Mouse (Mus musculus): ENCODE measurements around the gene Obsl1. TPM values are rescaled to one million over a fixed set of nuclear protein-coding genes. Genes with fewer than 3 reads are reported as not detected.
A peak's percentile ranks its signal among the peaks of the same experiment; 100 is the strongest.

Obsl1 gene
- polyA plus RNA-seq, 1 experiment from 2014 or later: 107 TPM

GRCm38 (mm10) chr1:75455433-75455832 is 50.8 kb downstream of the Obsl1 start:
- Histone ChIP-seq H3K4me1 (peaks cover 68% of the 10 kb centered on the region), H3K4me3 (no peak overlapping the region), H3K36me3 (no peaks in the 10 kb centered on the region), H3K9me3 (no peaks in the 10 kb centered on the region), H3K27ac (no peak overlapping the region), H3K27me3 (ENCODE audit: insufficient read depth, poor library complexity, severe bottlenecking) (peaks cover 94% of the 10 kb centered on the region)
- 68% methylated on average over 3 of the region's 3 CpGs for WGBS
- no peak for DNase-seq (ENCODE audit: low spot score)

- WGBS: 68% methylated on average over 5 of the region's 5 CpGs
- H3K4me1 ChIP-seq: peaks cover 78% of the 10 kb centered on the region
- DNase-seq (ENCODE audit: low spot score): no peak
- H3K4me3 ChIP-seq: no peak overlapping the region
- H3K9me3 ChIP-seq: no peaks in the 10 kb centered on the region
- H3K27ac ChIP-seq: no peak overlapping the region
- no peaks in the 10 kb centered on the region for H3K36me3 ChIP-seq
- H3K27me3 ChIP-seq (ENCODE audit: insufficient read depth, poor library complexity, severe bottlenecking): peaks cover 97% of the 10 kb centered on the region
Measured at GRCm38 (mm10) chr1:75451900-75452299, 54.4 kb downstream of the Obsl1 start.

- Histone ChIP-seq H3K27ac (peak within 1 kb of the TSS; percentile 70), H3K4me1 (peaks cover 79% of the 10 kb centered on the region), H3K9me3 (no peaks in the 10 kb centered on the region), H3K4me3 (peak within 1 kb of the TSS; percentile 60), H3K36me3 (no peaks in the 10 kb centered on the region), H3K27me3 (ENCODE audit: insufficient read depth, poor library complexity, severe bottlenecking) (peaks cover 91% of the 10 kb centered on the region)
- WGBS: under 1% methylated on average over 35 of the region's 35 CpGs
- DNase-seq (ENCODE audit: low spot score): no peak
Measured at GRCm38 (mm10) chr1:75450314-75451005, 55.8 kb downstream of the Obsl1 start, which contains the start of gene Asic4. TSS of gene Asic4 (plus strand) at chr1:75450436.

- Histone ChIP-seq H3K36me3 (no peaks in the 10 kb centered on the region), H3K27ac (peak overlapping the region; percentile 70), H3K4me3 (peak overlapping the region; percentile 60), H3K27me3 (ENCODE audit: insufficient read depth, poor library complexity, severe bottlenecking) (peaks cover 91% of the 10 kb centered on the region), H3K4me1 (peaks cover 84% of the 10 kb centered on the region), H3K9me3 (no peaks in the 10 kb centered on the region)
- WGBS: 4% methylated on average over 8 of the region's 8 CpGs
- DNase-seq (ENCODE audit: low spot score): no peak
Measured at GRCm38 (mm10) chr1:75449377-75450135, 56.7 kb downstream of the Obsl1 start.

GRCm38 (mm10) chr1:75448937-75449336 is 57.3 kb downstream of the Obsl1 start:
- no peak for DNase-seq (ENCODE audit: low spot score)
- H3K4me1 ChIP-seq: peaks cover 84% of the 10 kb centered on the region
- H3K27me3 ChIP-seq (ENCODE audit: insufficient read depth, poor library complexity, severe bottlenecking): peaks cover 88% of the 10 kb centered on the region
- H3K4me3 ChIP-seq: peak overlapping the region; percentile 29; the same call in 1 of the 2 replicates
- H3K27ac ChIP-seq: peak overlapping the region; percentile 24
- H3K9me3 ChIP-seq: no peaks in the 10 kb centered on the region
- no peaks in the 10 kb centered on the region for H3K36me3 ChIP-seq
- WGBS: under 1% methylated on average over 14 of the region's 14 CpGs

GRCm38 (mm10) chr1:75448052-75448431 is 58.2 kb downstream of the Obsl1 start:
- Histone ChIP-seq H3K4me3 (peak overlapping the region; percentile 53), H3K4me1 (peaks cover 86% of the 10 kb centered on the region), H3K27ac (peak overlapping the region; percentile 81), H3K36me3 (peaks cover under 1% of the 10 kb centered on the region; the same call in 1 of the 2 replicates), H3K27me3 (ENCODE audit: insufficient read depth, poor library complexity, severe bottlenecking) (peaks cover 80% of the 10 kb centered on the region), H3K9me3 (no peaks in the 10 kb centered on the region)
- 3% methylated on average over 7 of the region's 7 CpGs for WGBS
- DNase-seq (ENCODE audit: low spot score): no peak

DNA sequence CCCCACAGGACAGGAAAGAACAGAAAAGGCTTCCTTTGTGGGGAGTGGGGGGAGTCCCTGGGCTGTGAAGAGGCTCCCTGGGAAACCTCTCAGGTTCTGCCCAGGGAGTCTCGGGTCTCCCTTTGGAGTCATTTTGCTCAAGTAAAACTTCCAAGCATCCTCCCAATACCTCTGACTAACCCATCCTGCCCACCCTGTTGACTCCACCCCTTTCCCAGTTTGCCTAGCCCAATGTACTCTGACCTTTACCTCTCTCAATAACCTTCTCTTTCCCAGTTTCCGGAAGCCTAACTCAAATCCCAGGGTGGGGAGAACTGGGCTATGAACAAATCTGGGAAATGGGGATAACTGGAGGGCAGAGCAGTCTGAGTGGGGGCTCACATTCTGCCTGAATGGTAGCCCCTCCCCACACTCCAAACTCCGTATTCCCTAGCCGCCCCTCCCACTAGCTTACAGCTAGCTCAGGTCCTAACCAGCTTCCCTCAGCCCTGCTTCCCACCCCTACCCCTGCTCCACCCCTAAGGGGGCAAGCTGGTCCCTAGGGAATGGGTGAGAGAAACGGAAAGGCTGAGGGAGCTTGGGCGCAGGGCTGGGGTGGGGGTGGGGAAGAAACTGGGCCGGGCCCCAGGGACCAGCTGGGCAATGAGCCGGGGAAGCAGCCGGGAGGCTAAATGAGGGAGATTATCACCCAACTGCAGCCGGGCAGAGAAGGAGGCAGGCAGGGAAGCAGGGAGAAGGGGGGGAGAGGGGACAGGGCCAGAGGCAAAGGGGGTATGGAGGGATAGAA is 58.8 kb downstream of the Obsl1 start:
- H3K9me3 ChIP-seq: no peaks in the 10 kb centered on the region
- peak overlapping the region; percentile 53 for H3K4me3 ChIP-seq
- no peak for DNase-seq (ENCODE audit: low spot score)
- H3K27me3 ChIP-seq (ENCODE audit: insufficient read depth, poor library complexity, severe bottlenecking): peaks cover 80% of the 10 kb centered on the region
- H3K27ac ChIP-seq: peak overlapping the region; percentile 81
- peaks cover 89% of the 10 kb centered on the region for H3K4me1 ChIP-seq
- H3K36me3 ChIP-seq: peaks cover 6% of the 10 kb centered on the region
- WGBS: 7% methylated on average over 10 of the region's 10 CpGs

GRCm38 (mm10) chr1:75446656-75447055 is 59.6 kb downstream of the Obsl1 start:
- no peak for DNase-seq (ENCODE audit: low spot score)
- under 1% methylated on average over 20 of the region's 20 CpGs for WGBS
- H3K27me3 ChIP-seq (ENCODE audit: insufficient read depth, poor library complexity, severe bottlenecking): peaks cover 75% of the 10 kb centered on the region
- H3K4me3 ChIP-seq: peak overlapping the region; percentile 53
- H3K27ac ChIP-seq: peak overlapping the region; percentile 81
- peaks cover 15% of the 10 kb centered on the region for H3K36me3 ChIP-seq
- peaks cover 89% of the 10 kb centered on the region for H3K4me1 ChIP-seq
- no peaks in the 10 kb centered on the region for H3K9me3 ChIP-seq

DNA sequence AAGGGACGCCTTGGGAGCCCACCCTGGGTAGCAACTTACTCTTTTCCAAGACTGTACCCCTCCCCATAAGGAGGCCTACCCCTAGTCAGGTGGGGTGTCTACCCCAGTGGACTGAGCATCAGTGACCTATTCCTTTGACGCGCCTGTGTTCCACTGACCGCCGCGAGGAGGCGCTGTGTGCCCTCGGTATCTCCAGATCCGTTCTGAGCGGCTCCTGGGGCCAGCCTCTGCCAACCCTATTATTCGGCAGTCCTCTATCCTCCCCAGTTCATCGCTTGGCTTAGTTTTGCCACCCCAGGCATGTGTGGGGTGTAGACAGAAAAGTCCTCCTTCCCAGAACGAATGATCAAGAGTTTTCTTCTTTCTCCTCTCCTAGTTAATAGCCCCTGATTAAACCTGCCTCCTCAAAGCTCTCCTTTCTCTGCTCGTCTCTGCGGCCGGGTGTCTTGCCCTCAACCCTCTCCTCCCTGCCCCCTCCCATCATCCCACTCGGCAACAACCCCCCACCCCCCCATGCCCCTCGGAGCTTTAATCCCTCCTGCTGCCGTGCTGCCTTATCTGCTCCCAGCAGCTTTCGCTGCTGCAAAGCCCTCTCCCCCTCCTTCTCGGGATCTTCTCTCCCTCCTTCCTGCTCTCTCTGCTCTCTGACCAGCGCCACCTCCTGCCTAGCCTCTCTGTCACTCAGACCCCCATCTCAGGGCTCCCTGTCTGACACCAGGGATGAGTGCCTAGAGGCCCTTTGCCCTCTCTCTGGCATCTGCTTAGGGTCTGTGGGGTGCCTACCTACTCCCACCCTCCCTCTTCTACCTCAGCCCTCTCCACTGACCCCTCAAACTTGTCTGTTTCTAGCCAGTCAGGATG is 60.3 kb downstream of the Obsl1 start:
- peaks cover 68% of the 10 kb centered on the region for H3K27me3 ChIP-seq (ENCODE audit: insufficient read depth, poor library complexity, severe bottlenecking)
- H3K36me3 ChIP-seq: peaks cover 20% of the 10 kb centered on the region
- WGBS: 0% methylated on average over 22 of the region's 22 CpGs
- H3K27ac ChIP-seq: peak overlapping the region; percentile 81
- peaks cover 83% of the 10 kb centered on the region for H3K4me1 ChIP-seq
- DNase-seq (ENCODE audit: low spot score): peak; percentile 90
- no peaks in the 10 kb centered on the region for H3K9me3 ChIP-seq
- peak overlapping the region; percentile 53 for H3K4me3 ChIP-seq

DNA sequence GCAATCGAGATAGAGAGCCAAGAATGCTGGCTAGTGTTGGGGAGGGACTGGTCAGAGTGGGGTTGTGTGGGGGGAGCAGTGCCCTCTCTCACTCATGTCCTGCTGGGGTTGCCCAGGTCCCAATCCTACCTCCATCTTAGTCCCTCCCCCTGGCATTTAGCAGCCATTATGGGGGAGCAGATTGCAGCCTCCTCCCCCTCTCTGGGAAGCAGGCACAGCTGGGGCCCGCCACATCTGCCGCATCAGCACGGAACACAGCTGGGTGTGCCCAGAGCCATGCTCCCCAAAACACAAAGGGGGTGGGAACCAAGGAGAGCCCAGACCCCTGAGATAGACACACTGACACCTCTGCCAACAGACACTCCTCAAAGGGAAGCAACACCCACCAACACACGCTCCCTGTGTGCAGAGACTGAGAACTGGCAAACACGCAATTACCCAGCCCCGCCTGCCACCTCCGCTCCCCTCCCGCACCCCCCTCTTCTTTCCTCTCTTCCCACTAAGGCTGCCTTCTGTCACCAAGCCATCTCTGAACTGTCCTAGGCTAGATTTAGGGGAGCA is 61.0 kb downstream of the Obsl1 start:
- H3K36me3 ChIP-seq: peaks cover 28% of the 10 kb centered on the region
- H3K4me3 ChIP-seq: peak overlapping the region; percentile 53
- no peaks in the 10 kb centered on the region for H3K9me3 ChIP-seq
- WGBS: 14% methylated on average over 9 of the region's 9 CpGs
- DNase-seq (ENCODE audit: low spot score): no peak
- H3K4me1 ChIP-seq: peaks cover 75% of the 10 kb centered on the region
- peaks cover 60% of the 10 kb centered on the region for H3K27me3 ChIP-seq (ENCODE audit: insufficient read depth, poor library complexity, severe bottlenecking)
- peak overlapping the region; percentile 81 for H3K27ac ChIP-seq

GRCm38 (mm10) chr1:75444208-75444607 is 62.0 kb downstream of the Obsl1 start:
- peak overlapping the region; percentile 81; the same call in 1 of the 2 replicates for H3K27ac ChIP-seq
- no peak overlapping the region for H3K4me3 ChIP-seq
- H3K9me3 ChIP-seq: no peaks in the 10 kb centered on the region
- 42% methylated on average over 3 of the region's 3 CpGs for WGBS
- DNase-seq (ENCODE audit: low spot score): no peak
- peaks cover 50% of the 10 kb centered on the region for H3K27me3 ChIP-seq (ENCODE audit: insufficient read depth, poor library complexity, severe bottlenecking)
- peaks cover 29% of the 10 kb centered on the region for H3K36me3 ChIP-seq
- H3K4me1 ChIP-seq: peaks cover 67% of the 10 kb centered on the region

Data from heart, embryonic 10.5 days (tissue).